11 mouse cellular contexts compared by ENCODE assay signal in the genomic region with DNA sequence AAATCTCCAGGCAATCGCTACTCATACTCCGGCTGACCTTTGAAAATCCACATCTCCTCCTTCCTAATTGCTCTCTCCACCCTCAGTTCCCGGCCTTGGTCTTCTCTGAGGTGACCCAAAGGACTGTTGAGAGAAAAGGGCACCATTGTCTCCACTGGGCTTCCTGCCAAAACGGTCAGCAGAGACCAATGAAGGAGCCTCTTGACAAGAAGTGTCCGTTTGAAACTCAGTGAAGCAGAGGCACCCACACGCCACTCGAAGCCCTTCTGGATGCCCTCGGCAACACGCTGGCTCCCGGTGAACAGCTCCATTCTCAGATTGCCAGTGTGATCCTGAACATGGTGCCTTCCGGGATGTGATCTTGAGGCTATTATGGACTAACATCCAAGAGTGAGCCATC.
DNase-seq lines count a peak whose midpoint lies in the region; ATAC-seq lines count a peak whose summit lies in the region.
"Had no signal": no experiment of that assay in that cellular context is flagged by ENCODE, and none has a peak within 500 bp of the region (broad histone marks: within the 10 kb centered on the region; RNA-seq: fewer than 3 reads in every experiment).

No protein-coding gene starts in this region.

- peak; percentile 61 for DNase-seq in neural tube, embryonic 11.5 days (ENCODE audit: low spot score)
- DNase-seq in neural tube, embryonic 10.5 days (ENCODE audit: extremely low spot score, low spot score): no peak
- DNase-seq in lung, postnatal 4 days: peak; percentile 32 to 64
- DNase-seq in c-Kit-positive CD71-positive TER-119-positive erythroid progenitor cells, embryonic 14.5 days (ENCODE audit: low spot score): no peak
- DNase-seq in MN1 (ENCODE audit: low spot score): no peak
- DNase-seq: kidney, adult 9 months; thymus, postnatal 14 days had no signal

- no peaks in the 10 kb centered on the region for H3K27me3 ChIP-seq in neural tube, embryonic 11.5 days (ENCODE audit: control insufficient read depth, insufficient read depth, low read length)
- H3K27me3 ChIP-seq in forebrain, embryonic 13.5 days: 0 out of 2 replicates have a peak, but pooled peaks cover 5% of the 10 kb centered on the region
- no peaks in the 10 kb centered on the region for H3K27me3 ChIP-seq in kidney, embryonic 14.5 days (ENCODE audit: control insufficient read depth, insufficient read depth, low read length)
- H3K27me3 ChIP-seq: heart, embryonic 13.5 days had no signal

- H3K4me2 ChIP-seq in neural tube, embryonic 11.5 days (ENCODE audit: low read depth): peak overlapping the region; percentile 7; the same call in 1 of the 2 replicates
- H3K4me2 ChIP-seq in forebrain, embryonic 13.5 days: peak overlapping the region; percentile 22; the same call in 1 of the 2 replicates
- no peak overlapping the region for H3K4me2 ChIP-seq in kidney, embryonic 14.5 days (replicated peaks; ENCODE audit: low read depth, low read length)
- H3K4me2 ChIP-seq: heart, embryonic 13.5 days had no signal

- no peaks in the 10 kb centered on the region for H3K36me3 ChIP-seq in neural tube, embryonic 11.5 days (ENCODE audit: control insufficient read depth, insufficient read depth, low read length)
- H3K36me3 ChIP-seq in forebrain, embryonic 13.5 days (ENCODE audit: poor library complexity, severe bottlenecking): no peaks in the 10 kb centered on the region
- H3K36me3 ChIP-seq in kidney, embryonic 14.5 days (ENCODE audit: control insufficient read depth, insufficient read depth, low read length): no peaks in the 10 kb centered on the region
- H3K36me3 ChIP-seq: heart, embryonic 13.5 days had no signal

- H3K4me1 ChIP-seq in neural tube, embryonic 11.5 days (ENCODE audit: control insufficient read depth, insufficient read depth, low read length): peaks cover 24% of the 10 kb centered on the region
- peaks cover 18% of the 10 kb centered on the region for H3K4me1 ChIP-seq in forebrain, embryonic 13.5 days
- H3K4me1 ChIP-seq in kidney, embryonic 14.5 days (ENCODE audit: control insufficient read depth, insufficient read depth, low read length): no peaks in the 10 kb centered on the region

- 0 out of 2 replicates have a peak, but pooled peaks have one; percentile 7 for ATAC-seq in neural tube, embryonic 11.5 days (ENCODE audit: insufficient read depth, low FRiP score, low TSS enrichment)
- peak; percentile 27; the same call in 1 of the 2 replicates for ATAC-seq in forebrain, embryonic 13.5 days
- ATAC-seq in kidney, embryonic 14.5 days (ENCODE audit: low FRiP score, low TSS enrichment): no peak
- ATAC-seq: activated CD4-positive, CD25-positive, alpha-beta regulatory T cell, adult 4 months had no signal

- H3K4me3 ChIP-seq in neural tube, embryonic 11.5 days (ENCODE audit: low read depth, low read length): no peak overlapping the region
- no peak overlapping the region for H3K4me3 ChIP-seq in forebrain, embryonic 13.5 days
- H3K4me3 ChIP-seq in kidney, embryonic 14.5 days (ENCODE audit: low read length): no peak overlapping the region
- H3K4me3 ChIP-seq: heart, embryonic 13.5 days had no signal

- no peaks in the 10 kb centered on the region for H3K9me3 ChIP-seq in neural tube, embryonic 11.5 days (ENCODE audit: control insufficient read depth, low read length)
- H3K9me3 ChIP-seq in forebrain, embryonic 13.5 days (replicated peaks): no peaks in the 10 kb centered on the region
- no peaks in the 10 kb centered on the region for H3K9me3 ChIP-seq in kidney, embryonic 14.5 days (ENCODE audit: control insufficient read depth, low read length)
- H3K9me3 ChIP-seq: heart, embryonic 13.5 days had no signal

- WGBS in neural tube, embryonic 11.5 days: 29% methylated on average over 11 of the region's 11 CpGs
- WGBS in forebrain, embryonic 13.5 days: 10% methylated on average over 11 of the region's 11 CpGs
- 35% methylated on average over 11 of the region's 11 CpGs for WGBS in kidney, embryonic 14.5 days

- H3K27ac ChIP-seq in neural tube, embryonic 11.5 days (ENCODE audit: low read depth, low read length): no peak overlapping the region
- no peak overlapping the region for H3K27ac ChIP-seq in forebrain, embryonic 13.5 days
- no peak overlapping the region for H3K27ac ChIP-seq in kidney, embryonic 14.5 days (ENCODE audit: low read depth, low read length)
- H3K27ac ChIP-seq: heart, embryonic 13.5 days had no signal

- no peak overlapping the region for H3K9ac ChIP-seq in neural tube, embryonic 11.5 days (ENCODE audit: low read length)
- H3K9ac ChIP-seq in forebrain, embryonic 13.5 days: no peak overlapping the region
- H3K9ac ChIP-seq in kidney, embryonic 14.5 days (ENCODE audit: low read depth, low read length): no peak overlapping the region
- H3K9ac ChIP-seq: heart, embryonic 13.5 days had no signal

Comparison
In these comparisons a context has a peak if more than half of its experiments do, and no peak if none do; other contexts are left out.
1. DNase-seq: peak in neural tube, embryonic 11.5 days (single experiment) and lung, postnatal 4 days (2 of 2); none in neural tube, embryonic 10.5 days (single experiment), c-Kit-positive CD71-positive TER-119-positive erythroid progenitor cells, embryonic 14.5 days (single experiment) and MN1 (single experiment).